Mouse (Mus musculus): ENCODE results near the gene Rpl23.
"Not testable (repeated sequence)": the region's sequence is repeated elsewhere in the genome, so short reads cannot be mapped to it uniquely, and the experiment has no call there.

The Rpl23 gene

DNA sequence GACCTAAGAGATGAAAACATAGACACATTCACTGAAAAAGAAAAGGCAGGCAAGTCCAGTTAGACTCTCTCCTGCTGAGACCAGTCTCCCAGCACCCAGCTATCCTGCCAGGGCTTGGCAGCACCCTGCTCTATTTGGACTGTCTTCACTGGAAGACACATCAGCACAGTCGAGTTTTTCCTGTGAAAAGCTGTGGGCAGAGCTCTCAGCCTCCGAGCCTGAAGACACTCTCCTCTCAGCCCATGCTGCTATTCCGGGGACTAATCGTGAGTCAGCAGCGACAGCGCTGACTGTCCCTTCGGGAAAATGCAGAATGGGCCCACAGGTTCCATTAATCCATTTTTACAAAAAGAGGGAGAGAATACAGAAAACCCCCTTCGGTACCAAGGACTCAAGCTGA, 29.0 kb downstream of the Rpl23 start:
- no peak for DNase-seq

DNA sequence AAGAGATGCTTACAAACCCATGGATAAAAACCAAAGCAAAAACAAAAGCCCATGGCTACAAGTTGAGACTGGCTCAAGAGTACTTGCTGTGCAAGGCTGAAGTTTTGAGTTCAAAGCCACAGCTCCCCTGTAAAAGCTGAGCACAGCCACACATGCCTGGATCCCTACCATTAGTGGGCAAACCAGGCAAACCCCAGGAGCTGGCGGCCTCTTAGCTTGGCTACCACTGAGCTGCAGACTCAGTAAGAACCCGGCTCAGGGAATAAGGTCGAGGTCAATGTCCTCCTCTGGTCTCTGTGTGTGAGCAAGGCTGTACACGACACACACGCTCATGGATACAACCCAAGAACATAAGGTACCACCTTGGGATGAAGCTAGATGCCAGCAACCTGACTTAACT, 33.7 kb downstream of the Rpl23 start:
- DNase-seq, result no peak

DNA sequence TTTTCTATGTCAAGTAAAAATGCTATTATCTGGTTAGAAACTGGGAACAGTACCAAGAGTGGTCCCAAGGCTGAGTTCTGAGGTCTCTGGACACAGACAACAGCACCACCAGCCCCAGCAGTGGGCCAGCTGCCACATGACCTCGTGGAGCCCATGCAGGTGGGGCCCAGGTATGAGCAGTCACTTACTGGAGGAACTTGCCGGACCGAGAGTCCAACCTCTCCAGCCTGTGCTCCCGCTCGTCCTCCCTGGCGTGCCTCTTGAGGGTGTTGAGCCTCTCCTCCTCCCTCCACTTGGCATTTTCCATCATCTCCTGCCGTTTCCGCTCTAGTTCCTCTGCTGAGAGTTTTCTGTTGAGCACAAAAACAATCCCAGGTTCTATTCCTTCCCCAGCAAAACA, 34.5 kb downstream of the Rpl23 start:
- no peak for DNase-seq

DNA sequence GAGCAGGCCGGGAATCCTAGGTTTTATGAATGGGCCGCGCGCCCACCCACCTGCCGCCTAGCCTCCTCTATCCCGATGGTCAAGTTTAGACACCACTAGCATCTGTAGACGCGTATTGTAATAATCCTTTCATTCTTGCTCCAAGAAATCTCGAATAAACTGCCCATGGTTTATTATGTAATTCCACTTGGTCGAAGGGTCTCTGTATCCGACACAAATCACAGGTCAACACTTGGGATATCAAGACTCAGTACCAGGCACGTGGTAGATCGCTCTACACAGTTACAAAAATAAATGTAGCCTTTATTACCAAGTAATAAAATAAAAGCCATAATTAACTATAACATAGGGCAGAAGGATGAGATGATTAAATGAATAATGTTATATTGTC, 36.9 kb downstream of the Rpl23 start:
- no peak for DNase-seq

DNA sequence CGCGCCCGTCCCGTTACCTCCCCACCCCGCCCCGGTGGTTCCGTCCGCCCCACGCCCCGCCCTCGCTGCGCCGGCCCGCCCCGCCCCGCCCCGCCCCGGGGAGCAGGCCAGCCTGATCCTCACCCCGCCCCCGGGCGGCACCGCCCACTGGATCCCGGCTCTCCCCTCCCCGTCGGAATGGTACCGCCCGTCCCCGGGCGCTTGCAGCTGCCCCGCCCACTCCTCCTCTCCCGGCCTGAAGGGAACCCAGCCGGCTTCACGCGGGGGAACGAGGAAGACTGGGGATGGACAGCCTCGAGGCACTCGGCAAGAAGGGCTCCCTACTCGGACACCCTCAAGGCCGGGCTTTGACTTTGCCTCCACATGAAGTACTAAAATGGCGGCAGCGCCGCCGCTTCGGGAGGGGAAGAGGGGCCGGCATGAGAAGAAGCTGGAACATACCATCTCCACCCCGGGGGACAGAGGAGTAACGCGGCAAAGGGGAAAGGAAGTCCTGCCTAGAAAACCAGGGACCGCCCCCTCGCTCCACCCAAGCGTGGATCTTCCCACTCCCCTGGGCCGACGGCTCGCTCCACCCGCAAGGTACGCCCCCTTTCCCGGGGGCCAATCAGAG, 37.4 kb downstream of the Rpl23 start:
- DNase-seq, result peak; percentile 99

DNA sequence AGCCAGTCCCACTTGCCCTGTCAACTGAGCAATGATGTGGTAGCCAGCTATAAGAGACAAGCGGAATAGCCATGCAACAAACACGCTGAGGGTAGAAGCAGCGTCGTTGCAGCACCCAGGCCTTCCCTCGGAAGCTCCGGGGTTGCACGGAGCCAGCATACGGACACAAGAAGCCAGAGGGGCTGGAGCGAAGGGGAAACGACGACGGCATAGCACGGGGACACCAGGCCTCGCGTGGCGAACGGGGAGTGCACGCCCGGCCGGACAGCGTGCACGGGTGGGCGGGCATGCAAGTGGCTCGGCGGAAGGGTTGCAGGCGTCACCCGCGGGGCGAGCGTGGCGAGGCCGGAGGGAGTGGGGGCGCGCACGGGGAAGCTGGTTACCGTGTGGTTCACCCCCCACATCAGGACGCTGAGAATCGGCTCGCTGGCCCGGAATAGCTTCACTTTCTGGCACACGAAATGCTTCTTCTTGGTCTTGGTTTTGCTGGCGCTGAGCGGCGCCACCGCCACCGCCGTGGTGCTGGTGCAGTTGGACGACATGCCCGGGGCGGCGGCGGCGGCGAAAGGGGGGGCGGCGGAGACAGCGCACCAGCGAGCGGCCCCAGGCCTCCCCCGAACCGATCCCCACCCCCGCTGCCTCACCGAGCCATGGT, 38.0 kb downstream of the Rpl23 start, which contains the start of gene Pip4k2b:
Pip4k2b (minus strand) TSS at position 642 of the 655 bp plus-strand sequence.
- DNase-seq, result peak; percentile 68

DNA sequence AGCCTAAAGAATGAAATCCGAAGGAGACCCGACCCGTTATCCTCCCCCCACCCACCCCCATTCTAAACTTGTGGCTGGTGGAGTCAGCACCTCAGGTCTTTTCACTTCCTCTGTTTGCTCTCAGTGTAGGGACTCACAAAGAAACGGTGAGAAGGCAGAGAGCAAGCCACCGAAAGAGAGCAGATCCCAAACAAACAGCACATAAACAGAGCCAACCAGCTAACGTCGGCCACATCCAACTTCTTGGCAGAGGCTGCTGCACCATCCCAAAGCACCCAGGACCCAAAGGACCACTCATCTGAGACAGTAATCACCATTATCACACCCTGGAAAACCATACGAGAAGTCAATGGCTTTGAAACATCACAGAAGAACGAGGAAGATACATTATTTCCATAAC, 38.8 kb downstream of the Rpl23 start:
- DNase-seq, result no peak

DNA sequence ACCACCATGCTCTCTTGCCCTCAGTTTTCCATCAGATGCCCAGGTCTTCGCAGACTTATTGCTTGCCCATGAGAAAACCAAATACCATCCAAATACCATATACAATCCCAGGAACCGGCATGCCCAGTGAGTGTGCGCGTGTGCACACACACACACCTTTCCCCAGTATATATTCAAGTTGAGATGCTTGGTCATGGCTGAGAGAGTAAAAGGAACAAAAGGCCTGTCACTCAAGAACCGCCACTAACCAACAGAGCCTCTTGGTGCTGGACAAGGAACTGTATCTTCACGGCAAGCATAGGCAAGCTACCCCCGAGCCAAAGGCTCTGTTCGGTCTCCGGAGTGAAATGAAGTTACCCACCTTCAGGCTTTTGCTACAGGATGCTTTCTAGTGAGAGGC, 39.6 kb downstream of the Rpl23 start:
- no peak for DNase-seq

DNA sequence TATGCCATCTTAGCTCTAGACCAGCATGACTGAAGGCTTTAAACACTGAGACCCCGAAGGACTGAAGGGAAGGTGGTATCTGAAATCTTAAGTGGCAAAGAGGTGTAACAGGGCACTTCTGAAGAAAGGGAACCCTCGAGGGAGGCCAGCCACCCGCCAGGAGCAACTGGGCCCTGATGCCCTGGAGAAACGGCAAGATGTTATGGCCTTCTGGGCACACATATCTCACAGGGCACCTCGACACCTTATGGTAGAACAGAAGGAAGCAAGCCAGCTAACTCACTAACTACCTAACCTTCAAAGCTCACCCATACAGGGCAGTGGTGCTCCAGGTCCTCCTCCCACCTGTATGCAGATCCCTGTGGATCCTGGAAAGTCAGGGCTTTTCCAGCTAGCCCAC, 40.1 kb downstream of the Rpl23 start:
- DNase-seq, result no peak

DNA sequence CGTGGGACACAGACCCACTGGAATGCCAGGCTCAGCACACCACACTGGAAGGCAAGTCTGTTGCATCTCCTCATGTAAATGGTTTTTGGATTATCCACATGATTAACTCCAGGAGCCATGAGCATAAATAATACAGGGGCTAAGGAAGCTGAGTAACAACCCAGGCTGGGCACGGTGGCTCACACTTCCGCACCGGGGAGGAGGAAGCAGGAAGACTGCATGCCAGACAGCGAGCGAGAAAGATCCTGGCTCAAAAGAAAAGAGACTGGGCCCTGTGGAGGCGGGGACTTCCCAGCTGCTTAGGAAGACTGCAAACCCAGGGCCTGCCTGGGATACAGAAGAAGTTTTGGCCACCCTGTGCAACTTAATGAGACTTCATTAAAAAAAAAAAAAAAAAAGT, 42.0 kb downstream of the Rpl23 start:
- peak; percentile 18 for DNase-seq

DNA sequence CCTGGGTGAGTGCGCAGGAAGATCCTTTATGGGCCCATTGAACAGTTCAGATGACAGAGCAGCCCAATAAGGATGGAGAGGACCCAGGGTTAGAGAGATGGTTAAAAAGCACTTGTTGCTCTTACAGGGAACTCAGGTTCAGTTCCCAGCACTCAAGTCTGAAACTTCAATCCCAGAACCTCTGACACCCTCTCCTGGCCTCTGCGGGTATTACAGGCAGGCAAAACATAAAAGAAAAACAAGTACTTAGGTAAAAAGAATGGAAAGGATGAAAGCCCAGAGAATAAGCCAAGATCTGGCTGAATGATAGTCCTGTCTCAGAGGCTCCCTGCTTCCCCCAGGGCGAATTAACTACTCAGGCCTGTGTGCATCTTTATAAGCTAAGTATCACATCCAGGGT, 43.1 kb downstream of the Rpl23 start:
- DNase-seq, result no peak

DNA sequence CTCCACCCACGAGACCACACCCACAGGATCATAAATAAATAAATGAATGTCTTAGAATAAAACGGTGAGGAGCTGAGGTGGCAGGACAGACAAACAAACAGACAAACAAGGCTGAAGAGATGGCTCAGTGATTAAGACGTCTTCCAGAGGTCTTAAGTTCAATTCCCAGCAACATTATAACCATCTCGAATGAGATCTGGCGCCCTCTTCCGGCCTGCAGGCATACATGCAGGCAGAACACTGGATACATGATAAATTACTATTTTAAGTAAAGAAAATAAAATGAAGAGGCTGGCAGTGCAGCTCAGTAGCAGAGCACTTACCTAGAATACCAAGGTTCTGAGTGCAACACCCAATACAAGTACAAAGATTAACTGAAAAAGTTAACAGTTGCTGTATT, 43.5 kb downstream of the Rpl23 start:
- peak; percentile 37 for DNase-seq

DNA sequence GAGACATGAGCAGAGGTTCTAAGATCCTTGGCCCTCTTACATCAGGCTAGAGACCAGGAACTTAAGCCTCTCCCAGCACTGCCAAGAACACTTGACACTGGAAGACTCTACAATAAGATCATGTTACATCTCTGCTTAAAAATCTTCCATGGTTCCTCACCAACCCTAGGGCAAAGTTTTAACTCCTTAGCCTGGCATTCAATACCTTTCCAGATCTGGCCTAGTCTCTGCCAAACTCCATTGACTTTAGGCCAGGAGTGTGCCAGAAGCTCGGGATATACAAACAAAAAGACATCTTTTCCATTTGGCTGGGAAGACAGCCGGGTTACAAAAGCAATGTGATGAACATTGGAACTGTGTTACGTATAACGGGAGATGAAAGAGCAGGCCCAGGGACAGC, 44.6 kb downstream of the Rpl23 start:
- no peak for DNase-seq

DNA sequence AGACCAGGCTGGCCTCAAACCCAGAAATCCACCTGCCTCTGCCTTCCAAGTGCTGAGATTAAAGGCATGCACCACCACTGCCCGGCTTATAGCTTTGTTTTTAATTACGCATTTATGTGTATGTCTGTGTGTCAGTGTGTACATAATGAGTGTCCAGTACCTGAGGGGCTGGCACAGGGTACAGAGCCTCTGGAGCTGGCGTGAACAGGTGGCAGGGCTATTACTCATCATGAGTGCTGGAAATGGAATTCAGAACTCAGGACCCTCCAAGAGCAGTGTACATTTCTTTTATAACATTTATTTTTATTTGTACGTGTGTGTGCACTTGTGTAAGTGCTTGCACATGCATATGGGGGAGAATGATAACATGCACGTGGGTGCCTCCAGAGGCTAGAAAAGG, 45.6 kb downstream of the Rpl23 start:
- no peak for DNase-seq

DNA sequence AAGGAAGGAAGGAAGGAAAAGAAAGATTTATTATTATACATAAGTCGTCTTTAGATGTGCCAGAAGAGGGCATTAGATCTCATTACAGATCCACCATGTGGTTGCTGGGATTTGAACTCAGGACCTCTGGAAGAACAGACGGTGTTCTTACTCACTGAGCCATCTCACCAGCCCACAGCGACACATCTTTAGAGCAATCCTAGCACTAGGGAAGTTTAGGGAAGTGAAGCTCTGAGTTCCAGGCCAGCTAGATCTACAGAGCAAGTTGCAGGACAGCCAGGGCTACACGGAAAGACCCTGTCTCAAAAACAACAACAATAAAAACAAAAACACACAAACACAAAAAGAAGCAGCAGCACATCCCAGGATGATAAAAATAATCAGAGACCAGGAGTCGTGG, 47.4 kb downstream of the Rpl23 start:
- DNase-seq, result not testable (repeated sequence)

DNA sequence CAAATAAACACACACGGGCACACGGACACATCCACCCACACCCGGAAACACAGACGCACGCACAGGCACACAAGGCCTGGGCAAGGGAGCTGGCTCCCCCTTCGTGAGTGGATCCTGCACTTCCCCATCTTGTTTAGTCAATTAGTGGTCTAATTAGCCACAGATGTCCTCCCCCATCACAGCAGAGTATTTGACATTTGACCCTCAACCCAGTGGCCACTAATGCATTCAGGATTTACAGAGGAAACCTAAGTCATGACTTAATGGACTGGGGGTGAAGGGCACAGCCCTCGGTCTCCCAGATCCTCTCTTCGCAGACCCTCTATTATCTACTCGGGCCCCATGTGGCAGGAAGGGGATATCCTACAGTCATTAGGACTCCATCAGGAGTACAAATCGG, 48.5 kb downstream of the Rpl23 start:
- DNase-seq, result peak; percentile 59

DNA sequence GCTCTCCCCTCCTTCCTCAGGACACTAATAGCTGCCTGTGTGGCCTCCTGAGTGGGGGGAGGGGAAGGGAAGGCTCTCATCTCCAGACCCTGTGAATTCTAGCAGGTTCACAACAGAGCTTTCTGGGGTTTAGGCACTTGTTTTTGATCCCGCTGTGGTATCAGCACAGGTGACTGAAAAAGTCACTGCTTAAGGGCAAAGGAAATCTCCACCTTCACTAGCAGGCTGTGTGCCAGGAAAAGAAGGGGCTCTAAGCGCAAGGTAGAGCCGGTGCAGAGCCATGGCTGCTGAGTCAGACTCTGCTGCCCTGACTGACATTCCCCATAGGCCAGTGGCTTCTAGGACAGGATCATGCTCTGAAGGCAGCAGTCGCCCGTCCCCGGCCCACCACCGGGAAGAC, 53.5 kb downstream of the Rpl23 start:
- DNase-seq, result no peak

DNA sequence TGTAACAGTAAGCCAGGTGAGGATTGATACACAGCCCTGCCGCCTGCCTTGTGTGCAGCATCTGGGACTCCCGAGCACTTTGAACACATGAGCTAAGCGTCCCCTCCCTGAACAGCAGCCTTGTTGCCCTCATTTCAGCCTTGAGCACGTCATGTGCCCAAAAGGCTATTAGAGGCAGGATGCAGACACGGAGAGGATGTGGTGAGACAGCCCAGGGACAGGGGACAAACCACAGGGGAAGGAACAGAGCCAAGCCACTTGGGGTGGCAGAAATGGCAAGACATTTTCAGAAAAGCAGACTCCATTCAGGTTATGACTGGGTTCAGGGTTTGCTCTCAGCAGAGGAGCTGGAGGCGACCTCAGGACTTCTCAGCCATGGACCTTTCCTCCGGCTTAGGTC, 53.9 kb downstream of the Rpl23 start:
- no peak for DNase-seq
